Mouse (Mus musculus) forebrain, embryonic 16.5 days (tissue): ENCODE data around the gene Endog. TPM values are rescaled to one million over a fixed set of nuclear protein-coding genes. Genes with fewer than 3 reads are reported as not detected.
"Not testable (repeated sequence)": the region's sequence is repeated elsewhere in the genome, so short reads cannot be mapped to it uniquely, and the experiment has no call there.

ENCODE experiments used
- ATAC-seq: fragments of 200-750 bp; cut with Nextera tagmentation; 2 replicates; pipeline ENCODE4 v1.8.0; 2017; ENCODE audit warnings: mild to moderate bottlenecking, moderate library complexity
- H3K27ac ChIP-seq: fragments of 300-500 bp; sonication (generic); 2 replicates; pipeline ENCODE4 v1.5.1; 2014; ENCODE audit warnings: low read length, control low read depth
- H3K27me3 ChIP-seq: fragments of 300-500 bp; sonication (generic); replicated peaks from 2 replicates; pipeline ENCODE4 v1.6.1; 2014; ENCODE audit warnings: low read length; ENCODE audit not compliant: control insufficient read depth, insufficient read depth
- H3K36me3 ChIP-seq: fragments of 300-500 bp; sonication (generic); 2 replicates; pipeline ENCODE4 v1.6.1; 2014; ENCODE audit not compliant: control insufficient read depth, insufficient read depth
- H3K4me1 ChIP-seq: fragments of 300-500 bp; sonication (generic); replicated peaks from 2 replicates; pipeline ENCODE4 v1.6.1; 2014; ENCODE audit warnings: low read length; ENCODE audit not compliant: control insufficient read depth, insufficient read depth
- H3K4me2 ChIP-seq: fragments of 300-500 bp; sonication (generic); 2 replicates; pipeline ENCODE4 v1.6.1; 2014; ENCODE audit warnings: mild to moderate bottlenecking, low read length, control low read depth
- H3K4me3 ChIP-seq: fragments of 300-500 bp; sonication (generic); replicated peaks from 2 replicates; pipeline ENCODE4 v1.5.1; 2014; ENCODE audit warnings: mild to moderate bottlenecking, low read length, control low read depth
- H3K9ac ChIP-seq: fragments of 300-500 bp; sonication (generic); replicated peaks from 2 replicates; pipeline ENCODE4 v1.6.1; 2014; ENCODE audit warnings: low read depth, low read length, control low read depth
- H3K9me3 ChIP-seq: fragments of 300-500 bp; sonication (generic); 2 replicates; pipeline ENCODE4 v1.6.1; 2016; ENCODE audit warnings: low read length; ENCODE audit not compliant: control insufficient read depth
- WGBS: fragments of 180-500 bp; shearing (Covaris S2); extraction: QIAGEN DNeasy Blood & Tissue Kit; methylation state at CpG from one replicate; pipeline ENCODE4 v1.1.7; 2014; 5-methylcytosine and 5-hydroxymethylcytosine counted together
- polyA plus RNA-seq: library from polyadenylated mRNA; unstranded; fragments of >200 nt; fragmentation: Nextera tagmentation; extraction: Ambion mirVana; gene quantifications from 2 replicates; pipeline ENCODE4 v1.2.1, GENCODE M21; 2015

Endog gene
- polyA plus RNA-seq, 1 experiment from 2014 or later = 13.3 TPM

- not testable (repeated sequence) for H3K27ac ChIP-seq, H3K27me3 ChIP-seq, H3K9me3 ChIP-seq, H3K36me3 ChIP-seq, H3K4me1 ChIP-seq, H3K9ac ChIP-seq
- Histone ChIP-seq H3K4me2 (peak overlapping the region; percentile 82), H3K4me3 (peak overlapping the region; percentile 67)
- 41% methylated on average over 7 of the region's 7 CpGs for WGBS
- ATAC-seq = peak; percentile 22; the same call in 1 of the 2 replicates
Measured at GRCm38 (mm10) chr2:30178711-30179110, 7.4 kb downstream of the Endog start.

DNA sequence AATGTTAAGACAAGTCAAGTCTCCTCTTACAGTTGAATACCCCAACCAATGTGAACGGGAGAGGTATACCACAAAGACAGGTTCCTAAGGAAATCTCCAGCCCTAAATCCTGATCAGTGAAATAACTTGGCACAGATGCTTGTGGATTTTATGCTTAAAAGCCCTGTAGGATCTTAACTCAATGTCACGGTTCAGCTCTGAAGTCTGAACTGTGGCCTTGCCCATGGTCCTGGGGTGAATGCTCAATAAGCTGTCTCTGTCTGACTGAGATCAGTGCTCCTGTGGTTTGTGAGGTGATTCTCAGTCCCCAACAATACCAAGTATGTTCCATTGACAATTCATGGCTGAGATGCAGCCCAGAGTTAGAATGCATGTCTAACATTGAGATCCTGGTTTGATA is 11.1 kb downstream of the Endog start:
- H3K9me3 ChIP-seq = no peaks in the 10 kb centered on the region
- no peak overlapping the region for H3K9ac ChIP-seq
- no peaks in the 10 kb centered on the region for H3K27me3 ChIP-seq
- H3K27ac ChIP-seq = no peak overlapping the region
- H3K4me3 ChIP-seq = no peak overlapping the region
- H3K4me1 ChIP-seq = peaks cover 4% of the 10 kb centered on the region
- H3K36me3 ChIP-seq = no peaks in the 10 kb centered on the region
- no peak overlapping the region for H3K4me2 ChIP-seq
- no peak for ATAC-seq
- 89% methylated on average over 2 of the region's 2 CpGs for WGBS

DNA sequence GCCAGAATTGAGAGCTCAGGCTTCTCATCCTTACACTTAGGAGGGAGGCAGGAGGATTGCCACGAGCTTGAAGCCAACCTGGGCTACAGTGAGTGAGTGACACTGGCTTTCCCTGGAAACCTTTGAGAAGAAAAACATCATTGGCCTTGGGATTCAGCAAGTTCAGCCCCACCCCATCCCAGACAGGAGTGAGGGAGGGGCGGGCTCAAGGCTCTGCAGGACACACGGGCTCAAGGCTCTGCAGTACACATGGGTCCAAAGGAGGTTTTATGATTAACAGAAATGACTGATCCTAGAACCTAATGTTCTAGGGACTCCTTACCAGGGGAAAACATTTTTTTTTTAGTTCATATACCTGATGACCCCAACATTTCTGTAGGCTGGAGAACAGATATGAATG is 12.4 kb downstream of the Endog start:
- Histone ChIP-seq H3K4me1 (no peaks in the 10 kb centered on the region), H3K27ac (no peak overlapping the region), H3K4me2 (no peak overlapping the region), H3K36me3 (no peaks in the 10 kb centered on the region), H3K9me3 (no peaks in the 10 kb centered on the region), H3K9ac (no peak overlapping the region), H3K4me3 (no peak overlapping the region), H3K27me3 (no peaks in the 10 kb centered on the region)
- ATAC-seq = no peak
- WGBS = 73% methylated on average over 3 of the region's 3 CpGs

GRCm38 (mm10) chr2:30185276-30185675 is 14.0 kb downstream of the Endog start:
- no peak for ATAC-seq
- H3K4me3 ChIP-seq = no peak overlapping the region
- no peak overlapping the region for H3K4me2 ChIP-seq
- no peaks in the 10 kb centered on the region for H3K36me3 ChIP-seq
- H3K9ac ChIP-seq = no peak overlapping the region
- no peaks in the 10 kb centered on the region for H3K9me3 ChIP-seq
- no peaks in the 10 kb centered on the region for H3K27me3 ChIP-seq
- no peak overlapping the region for H3K27ac ChIP-seq
- 91% methylated on average over 6 of the region's 6 CpGs for WGBS
- no peaks in the 10 kb centered on the region for H3K4me1 ChIP-seq

- no peak overlapping the region for H3K4me3 ChIP-seq
- H3K27ac ChIP-seq = no peak overlapping the region
- no peak for ATAC-seq
- H3K4me1 ChIP-seq = no peaks in the 10 kb centered on the region
- H3K27me3 ChIP-seq = no peaks in the 10 kb centered on the region
- no peaks in the 10 kb centered on the region for H3K36me3 ChIP-seq
- H3K9ac ChIP-seq = no peak overlapping the region
- 82% methylated on average over 3 of the region's 3 CpGs for WGBS
- H3K9me3 ChIP-seq = no peaks in the 10 kb centered on the region
- H3K4me2 ChIP-seq = no peak overlapping the region
Measured at GRCm38 (mm10) chr2:30185681-30186080, 14.4 kb downstream of the Endog start.

GRCm38 (mm10) chr2:30191790-30192580 is 20.7 kb downstream of the Endog start:
- H3K27me3 ChIP-seq = no peaks in the 10 kb centered on the region
- H3K9ac ChIP-seq = no peak overlapping the region
- no peak overlapping the region for H3K27ac ChIP-seq
- H3K4me2 ChIP-seq = no peak overlapping the region
- no peaks in the 10 kb centered on the region for H3K36me3 ChIP-seq
- H3K4me3 ChIP-seq = no peak overlapping the region
- 81% methylated on average over 12 of the region's 12 CpGs for WGBS
- no peak for ATAC-seq
- H3K9me3 ChIP-seq = no peaks in the 10 kb centered on the region
- no peaks in the 10 kb centered on the region; the same call in 1 of the 2 replicates for H3K4me1 ChIP-seq

GRCm38 (mm10) chr2:30194656-30195055 is 23.4 kb downstream of the Endog start:
- no peaks in the 10 kb centered on the region for H3K9me3 ChIP-seq
- no peak; the same call in 1 of the 2 replicates for ATAC-seq
- H3K4me2 ChIP-seq = no peak overlapping the region
- H3K4me3 ChIP-seq = no peak overlapping the region
- no peaks in the 10 kb centered on the region for H3K27me3 ChIP-seq
- H3K36me3 ChIP-seq = no peaks in the 10 kb centered on the region
- no peak overlapping the region for H3K27ac ChIP-seq
- no peaks in the 10 kb centered on the region; the same call in 1 of the 2 replicates for H3K4me1 ChIP-seq
- H3K9ac ChIP-seq = no peak overlapping the region
- 37% methylated on average over 3 of the region's 3 CpGs for WGBS

GRCm38 (mm10) chr2:30198021-30198420 is 26.7 kb downstream of the Endog start:
- Histone ChIP-seq H3K27me3 (no peaks in the 10 kb centered on the region), H3K9ac (no peak overlapping the region), H3K27ac (no peak overlapping the region), H3K36me3 (no peaks in the 10 kb centered on the region), H3K4me2 (no peak overlapping the region), H3K4me3 (no peak overlapping the region), H3K9me3 (no peaks in the 10 kb centered on the region), H3K4me1 (no peaks in the 10 kb centered on the region; the same call in 1 of the 2 replicates)
- no peak for ATAC-seq
- 72% methylated on average over 4 of the region's 4 CpGs for WGBS

DNA sequence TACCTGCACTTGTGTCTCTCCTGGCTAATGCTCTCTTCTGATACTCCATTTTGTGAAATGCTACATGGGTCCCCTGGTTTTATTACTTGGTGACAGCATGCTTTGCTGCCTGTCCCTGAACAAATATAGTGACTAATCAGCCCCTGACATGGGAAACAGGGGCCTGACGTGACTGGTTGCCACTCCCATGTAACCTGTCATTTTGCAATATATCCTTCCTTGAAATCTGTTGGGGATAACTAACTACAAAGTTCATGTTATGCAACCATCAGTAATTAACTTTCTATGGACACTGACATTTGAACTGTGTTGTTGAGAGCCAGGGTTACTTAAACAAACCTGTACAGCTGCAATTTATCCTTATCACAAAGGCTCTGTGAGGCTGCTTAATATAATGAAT is 28.7 kb downstream of the Endog start:
- Histone ChIP-seq H3K4me3 (no peak overlapping the region), H3K27ac (no peak overlapping the region), H3K9me3 (no peaks in the 10 kb centered on the region), H3K4me2 (no peak overlapping the region), H3K27me3 (no peaks in the 10 kb centered on the region), H3K36me3 (no peaks in the 10 kb centered on the region), H3K9ac (no peak overlapping the region), H3K4me1 (peaks cover 6% of the 10 kb centered on the region)
- WGBS = 57% methylated on average over 1 of the region's 1 CpGs
- no peak for ATAC-seq
